ENCODE assay signal across 9 mouse cellular contexts in genomic region chr7:4513236-4513635, GRCm38 (mm10). TPM values are rescaled to one million over a fixed set of nuclear protein-coding genes. Genes with fewer than 3 reads are reported as not detected.
DNase-seq lines count a peak whose midpoint lies in the region; ATAC-seq and TF ChIP-seq lines count a peak whose summit lies in the region.
"Had no signal": no experiment of that assay in that cellular context is flagged by ENCODE, and none has a peak within 500 bp of the region (broad histone marks: within the 10 kb centered on the region; RNA-seq: fewer than 3 reads in every experiment).

No protein-coding gene starts in this region.

- peak overlapping the region; percentile 72 for H3K9ac ChIP-seq in heart, embryonic 14.5 days (ENCODE audit: low read length)
- H3K9ac ChIP-seq in liver, postnatal 0 days (replicated peaks), result no peak overlapping the region
- no peak overlapping the region for H3K9ac ChIP-seq in stomach, embryonic 14.5 days (replicated peaks; ENCODE audit: low read depth, low read length)
- H3K9ac ChIP-seq: lung, embryonic 15.5 days had no signal

- TF ChIP-seq CTCF in liver, postnatal 0 days (IDR thresholded peaks at IDR 0.05; ENCODE audit: low read depth), result peak; percentile 96

- peaks cover 56 to 82% of the 10 kb centered on the region in 2 experiments for H3K4me1 ChIP-seq in heart, embryonic 14.5 days (ENCODE audit: control insufficient read depth in 2 of 2, insufficient read depth in 2 of 2, low read length in 2 of 2)
- peaks cover 15% of the 10 kb centered on the region for H3K4me1 ChIP-seq in liver, postnatal 0 days (ENCODE audit: insufficient read depth)
- peaks cover 29% of the 10 kb centered on the region for H3K4me1 ChIP-seq in stomach, embryonic 14.5 days (ENCODE audit: control insufficient read depth, insufficient read depth, low read length)

- ATAC-seq in activated CD4-positive, CD25-positive, alpha-beta regulatory T cell, adult 4 months, result peak; percentile 39
- no peak for ATAC-seq in heart, embryonic 14.5 days (ENCODE audit: insufficient number of reproducible peaks, insufficient read depth, low FRiP score, low read depth)
- peak; percentile 33; the same call in 1 of the 2 replicates for ATAC-seq in liver, postnatal 0 days
- ATAC-seq in stomach, embryonic 14.5 days (ENCODE audit: insufficient number of reproducible peaks, insufficient read depth, low FRiP score, low read depth), result no peak

- H3K27ac ChIP-seq in heart, embryonic 14.5 days (replicated peaks in 1 of 2; ENCODE audit: control insufficient read depth in 1 of 2, insufficient read depth in 1 of 2, low read depth in 2 of 2, low read length in 2 of 2), result peak overlapping the region; percentile 87 to 96
- H3K27ac ChIP-seq in liver, postnatal 0 days (ENCODE audit: low read depth), result no peak overlapping the region
- peak overlapping the region; percentile 87 for H3K27ac ChIP-seq in stomach, embryonic 14.5 days (ENCODE audit: low read length)
- H3K27ac ChIP-seq: lung, embryonic 15.5 days had no signal

- 18% methylated on average over 13 of the region's 13 CpGs for WGBS in heart, embryonic 14.5 days
- WGBS in liver, postnatal 0 days (ENCODE audit: insufficient replicate concordance), result 21% methylated on average over 13 of the region's 13 CpGs
- 33% methylated on average over 13 of the region's 13 CpGs for WGBS in stomach, embryonic 14.5 days

- DNase-seq in cerebellum, postnatal 10 days, result peak; percentile 47 to 55
- no peak for DNase-seq in cerebellum, postnatal 36 days
- DNase-seq in 3134 (ENCODE audit: extremely low read depth, insufficient read length, low spot score), result peak; percentile 24
- peak; percentile 69 for DNase-seq in liver, postnatal 0 days
- DNase-seq in frontal cortex, postnatal 14 days (ENCODE audit: low spot score in 2 of 2), result no peak

- H3K36me3 ChIP-seq in heart, embryonic 14.5 days (ENCODE audit: control insufficient read depth, insufficient read depth, low read length), result peaks cover 19% of the 10 kb centered on the region
- H3K36me3 ChIP-seq in liver, postnatal 0 days (replicated peaks; ENCODE audit: insufficient read depth, low read length), result no peaks in the 10 kb centered on the region
- no peaks in the 10 kb centered on the region for H3K36me3 ChIP-seq in stomach, embryonic 14.5 days (ENCODE audit: control insufficient read depth, insufficient read depth, low read length)
- H3K36me3 ChIP-seq: lung, embryonic 15.5 days had no signal

- peak overlapping the region; percentile 55 for H3K4me2 ChIP-seq in heart, embryonic 14.5 days (ENCODE audit: low read length)
- no peak overlapping the region for H3K4me2 ChIP-seq in liver, postnatal 0 days (ENCODE audit: low read depth, low read length)
- 0 out of 2 replicates have a peak overlapping the region, but pooled peaks have one; percentile 20 for H3K4me2 ChIP-seq in stomach, embryonic 14.5 days (replicated peaks; ENCODE audit: low read depth, low read length)
- H3K4me2 ChIP-seq: lung, embryonic 15.5 days had no signal

- no peak for TF ChIP-seq EP300 in liver, postnatal 0 days (IDR thresholded peaks at IDR 0.05; ENCODE audit: low read depth)

- no peaks in the 10 kb centered on the region for H3K27me3 ChIP-seq in heart, embryonic 14.5 days (ENCODE audit: control insufficient read depth, insufficient read depth, low read length)
- H3K27me3 ChIP-seq in liver, postnatal 0 days (ENCODE audit: insufficient read depth, low read length), result no peaks in the 10 kb centered on the region
- no peaks in the 10 kb centered on the region for H3K27me3 ChIP-seq in stomach, embryonic 14.5 days (ENCODE audit: control insufficient read depth, insufficient read depth, low read length)
- H3K27me3 ChIP-seq: lung, embryonic 15.5 days had no signal

- H3K9me3 ChIP-seq in heart, embryonic 14.5 days (ENCODE audit: control insufficient read depth, low read length), result no peaks in the 10 kb centered on the region
- H3K9me3 ChIP-seq in liver, postnatal 0 days (ENCODE audit: low read length), result no peaks in the 10 kb centered on the region
- no peaks in the 10 kb centered on the region for H3K9me3 ChIP-seq in stomach, embryonic 14.5 days (ENCODE audit: control insufficient read depth, low read depth, low read length)
- H3K9me3 ChIP-seq: lung, embryonic 15.5 days had no signal

- peak overlapping the region; percentile 21 to 44 for H3K4me3 ChIP-seq in heart, embryonic 14.5 days (ENCODE audit: control insufficient read depth in 1 of 2, insufficient read depth in 1 of 2, low read depth in 1 of 2, low read length in 2 of 2)
- no peak overlapping the region for H3K4me3 ChIP-seq in liver, postnatal 0 days (ENCODE audit: low read depth, low read length)
- no peak overlapping the region for H3K4me3 ChIP-seq in stomach, embryonic 14.5 days (ENCODE audit: low read depth, low read length)
- H3K4me3 ChIP-seq: lung, embryonic 15.5 days had no signal

RNA-seq across cellular contexts. Expression of gene Tnnt1, which starts 2.9 kb away (rescaled TPM):
- 10 to 100 TPM in 1 of 2 experiments, 1 to 10 TPM in 1; 4.9 to 10.4 TPM for polyA plus RNA-seq in activated CD4-positive, CD25-positive, alpha-beta regulatory T cell, adult 4 months (2017; shearing (Covaris generic))
- polyA plus RNA-seq in heart, embryonic 14.5 days (2014; fragmentation: Nextera tagmentation; extraction: Ambion mirVana), result 479 and 551 TPM in 2 replicates
- 5.3 and 11.2 TPM in 2 replicates for polyA plus RNA-seq in liver, postnatal 0 days (2015; fragmentation: Nextera tagmentation; extraction: Ambion mirVana)
- polyA plus RNA-seq in stomach, embryonic 14.5 days (2014; fragmentation: Nextera tagmentation; extraction: Ambion mirVana), result 31.9 and 33.5 TPM in 2 replicates

RNA-seq across cellular contexts. Expression of gene Tnni3, which starts 10.8 kb away (rescaled TPM):
- polyA plus RNA-seq in activated CD4-positive, CD25-positive, alpha-beta regulatory T cell, adult 4 months (2017; shearing (Covaris generic)), result 1 to 10 TPM; 1.7 to 3.6 TPM
- 2,958 and 3,056 TPM in 2 replicates for polyA plus RNA-seq in heart, embryonic 14.5 days (2014; fragmentation: Nextera tagmentation; extraction: Ambion mirVana)
- 0.27 and 0.46 TPM in 2 replicates for polyA plus RNA-seq in liver, postnatal 0 days (2015; fragmentation: Nextera tagmentation; extraction: Ambion mirVana)
- polyA plus RNA-seq in stomach, embryonic 14.5 days (2014; fragmentation: Nextera tagmentation; extraction: Ambion mirVana), result 2.9 and 3.3 TPM in 2 replicates

RNA-seq across cellular contexts. Expression of gene Ppp1r12c, which starts 11.8 kb away (rescaled TPM):
- 10 to 100 TPM; 21.6 to 26.6 TPM for polyA plus RNA-seq in activated CD4-positive, CD25-positive, alpha-beta regulatory T cell, adult 4 months (2017; shearing (Covaris generic))
- polyA plus RNA-seq in heart, embryonic 14.5 days (2014; fragmentation: Nextera tagmentation; extraction: Ambion mirVana), result 41.7 and 47.7 TPM in 2 replicates
- 14.9 and 15.6 TPM in 2 replicates for polyA plus RNA-seq in liver, postnatal 0 days (2015; fragmentation: Nextera tagmentation; extraction: Ambion mirVana)
- 47.2 and 61.0 TPM in 2 replicates for polyA plus RNA-seq in stomach, embryonic 14.5 days (2014; fragmentation: Nextera tagmentation; extraction: Ambion mirVana)

RNA-seq across cellular contexts. Expression of gene Dnaaf3, which starts 19.0 kb away (rescaled TPM):
- 1 to 10 TPM in 1 of 2 experiments, under 1 TPM in 1; 0.93 to 1.6 TPM for polyA plus RNA-seq in activated CD4-positive, CD25-positive, alpha-beta regulatory T cell, adult 4 months (2017; shearing (Covaris generic))
- 0.15 and 0.51 TPM in 2 replicates for polyA plus RNA-seq in heart, embryonic 14.5 days (2014; fragmentation: Nextera tagmentation; extraction: Ambion mirVana)
- polyA plus RNA-seq in liver, postnatal 0 days (2015; fragmentation: Nextera tagmentation; extraction: Ambion mirVana), result 0.05 and 0.17 TPM in 2 replicates
- 0.62 and 0.67 TPM in 2 replicates for polyA plus RNA-seq in stomach, embryonic 14.5 days (2014; fragmentation: Nextera tagmentation; extraction: Ambion mirVana)

RNA-seq across cellular contexts. Expression of gene Syt5, which starts 34.1 kb away (rescaled TPM):
- not detected for polyA plus RNA-seq in activated CD4-positive, CD25-positive, alpha-beta regulatory T cell, adult 4 months (2017; shearing (Covaris generic))
- polyA plus RNA-seq in heart, embryonic 14.5 days (2014; fragmentation: Nextera tagmentation; extraction: Ambion mirVana), result 0.55 and 0.78 TPM in 2 replicates
- 0.09 TPM in 2 replicates for polyA plus RNA-seq in liver, postnatal 0 days (2015; fragmentation: Nextera tagmentation; extraction: Ambion mirVana)
- polyA plus RNA-seq in stomach, embryonic 14.5 days (2014; fragmentation: Nextera tagmentation; extraction: Ambion mirVana), result 8.1 and 10.0 TPM in 2 replicates

Comparison
In these comparisons a context has a peak if more than half of its experiments do, and no peak if none do; other contexts are left out.
1. DNase-seq: peak in cerebellum, postnatal 10 days (2 of 2), 3134 (single experiment) and liver, postnatal 0 days (single experiment); none in cerebellum, postnatal 36 days (0 of 2) and frontal cortex, postnatal 14 days (0 of 2).
2. ATAC-seq: peak in activated CD4-positive, CD25-positive, alpha-beta regulatory T cell, adult 4 months (single experiment) and liver, postnatal 0 days (single experiment); none in heart, embryonic 14.5 days (single experiment) and stomach, embryonic 14.5 days (single experiment).
3. H3K4me3 ChIP-seq: peak in heart, embryonic 14.5 days (2 of 2); none in liver, postnatal 0 days (single experiment) and stomach, embryonic 14.5 days (single experiment).
4. RNA of gene Tnnt1, which starts 2.9 kb away (polyA plus RNA-seq): 479 to 551 TPM in heart, embryonic 14.5 days; 31.9 to 33.5 TPM in stomach, embryonic 14.5 days, 4.9 to 10.4 TPM in activated CD4-positive, CD25-positive, alpha-beta regulatory T cell, adult 4 months and 5.3 to 11.2 TPM in liver, postnatal 0 days; every median in the first group is over 10 times any median in the second.
5. RNA of gene Tnni3, which starts 10.8 kb away (polyA plus RNA-seq): 2,958 to 3,056 TPM in heart, embryonic 14.5 days; 1.7 to 3.6 TPM in activated CD4-positive, CD25-positive, alpha-beta regulatory T cell, adult 4 months, 2.9 to 3.3 TPM in stomach, embryonic 14.5 days and 0.27 to 0.46 TPM in liver, postnatal 0 days; every median in the first group is over 100 times any median in the second.